Mouse (Mus musculus) small intestine, adult 2 months (tissue): Measurements from ENCODE around the gene Snrpb2. TPM values are rescaled to one million over a fixed set of nuclear protein-coding genes. Genes with fewer than 3 reads are reported as not detected.

ENCODE experiments used
- H3K27ac ChIP-seq: fragments of 200-500 bp; 2 replicates; pipeline ENCODE4 v1.5.1; 2012; ENCODE audit warnings: low read depth, low read length, control low read depth, inconsistent platforms; ENCODE audit not compliant: insufficient read depth
- H3K27me3 ChIP-seq: fragments of 200-500 bp; 2 replicates; pipeline ENCODE4 v1.6.1; 2012; ENCODE audit warnings: mild to moderate bottlenecking, moderate library complexity, low read length, inconsistent platforms; ENCODE audit not compliant: control insufficient read depth, insufficient read depth
- H3K36me3 ChIP-seq: fragments of 200-500 bp; 2 replicates; pipeline ENCODE4 v1.6.1; 2012; ENCODE audit warnings: mild to moderate bottlenecking, low read length, control low read depth, inconsistent platforms; ENCODE audit not compliant: control insufficient read depth, insufficient read depth
- H3K4me1 ChIP-seq: fragments of 200-500 bp; 2 replicates; pipeline ENCODE4 v1.6.1; 2012; ENCODE audit warnings: low read length, inconsistent platforms, mixed read lengths; ENCODE audit not compliant: control insufficient read depth, insufficient read depth, insufficient read length
- H3K4me3 ChIP-seq: fragments of 200-500 bp; 2 replicates; pipeline ENCODE4 v1.5.1; 2012; ENCODE audit warnings: low read depth, mild to moderate bottlenecking, control low read depth, inconsistent platforms, low read length, moderate library complexity
- CTCF ChIP-seq: fragments of 200-500 bp; IDR thresholded peaks from 2 replicates; pipeline ENCODE4 v1.5.1; 2012; ENCODE audit warnings: low read depth, mild to moderate bottlenecking, control low read depth, inconsistent platforms, low read length, moderate library complexity, mixed read lengths; ENCODE audit not compliant: insufficient replicate concordance, insufficient read length; ENCODE audit errors: extremely low read depth
- POLR2A ChIP-seq: fragments of 200-500 bp; IDR thresholded peaks from 2 replicates; pipeline ENCODE4 v1.6.1; 2012; ENCODE audit warnings: low read depth, mild to moderate bottlenecking, control low read depth, inconsistent platforms, low read length, moderate library complexity
- WGBS: fragments of 180-500 bp; shearing (Covaris S2); methylation state at CpG from one replicate; pipeline ENCODE4 v1.1.7; 2018; 5-methylcytosine and 5-hydroxymethylcytosine counted together
- polyA plus RNA-seq: library from polyadenylated mRNA; depleted of rRNA; stranded (reverse); fragments of >200 nt; gene quantifications from 2 replicates; pipeline ENCODE4 v1.2.3, GENCODE M21; 2012; rRNA removed

Snrpb2 gene
- 0.43 and 0.44 TPM in 2 replicates for polyA plus RNA-seq

DNA sequence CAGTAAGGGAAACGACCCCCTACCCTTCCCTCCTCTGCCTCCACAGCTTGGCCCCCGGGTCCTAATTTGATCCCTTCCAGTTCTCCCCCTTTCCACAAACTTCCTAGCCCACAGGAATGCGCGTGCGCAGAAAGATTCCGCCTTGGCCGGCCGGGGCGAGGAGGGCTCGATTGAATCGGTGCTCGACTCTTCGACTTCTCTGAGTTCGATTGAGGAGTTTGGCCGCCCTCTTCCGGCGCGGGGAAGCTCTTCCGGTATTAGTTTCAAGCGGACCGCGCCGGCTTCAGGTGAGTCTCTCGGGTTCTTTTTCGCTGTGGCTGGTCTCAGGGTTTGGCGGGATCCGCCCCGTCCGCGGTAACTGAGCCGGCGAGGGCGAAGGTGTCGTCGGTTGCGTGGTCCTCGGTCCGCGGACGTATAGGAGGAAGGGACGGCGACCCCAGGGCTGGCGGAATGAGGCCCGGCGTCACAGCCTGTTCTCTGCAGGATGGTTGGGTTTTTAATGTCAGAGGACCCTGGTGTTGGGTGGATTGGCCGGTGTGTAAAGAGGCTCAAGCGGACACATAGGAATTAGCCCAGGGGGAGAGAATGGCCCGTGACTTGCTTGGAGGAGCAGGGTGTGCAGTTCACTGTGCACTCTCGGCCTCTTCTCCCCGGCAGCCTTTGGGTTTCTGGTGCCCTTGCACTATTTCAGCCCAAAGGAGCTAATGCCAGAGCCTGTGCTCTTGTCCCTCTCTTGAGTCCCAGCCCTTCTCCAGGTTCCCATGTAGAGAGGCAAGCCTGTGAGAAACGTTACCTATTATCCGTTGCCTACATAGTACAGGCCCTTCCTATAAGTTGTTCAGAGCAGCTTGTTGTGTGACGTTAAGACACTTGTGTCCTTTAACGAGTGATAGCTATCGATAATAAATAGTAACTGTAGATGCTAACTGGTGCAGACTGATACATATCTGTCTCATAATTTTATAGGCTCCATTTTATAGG lies at the start of gene Snrpb2:
Snrpb2 (plus strand) TSS at position 228 of the 981 bp plus-strand sequence.
- Histone ChIP-seq H3K36me3 (peaks cover 15% of the 10 kb centered on the region), H3K27ac (0 out of 2 replicates have a peak within 1 kb of the TSS, but pooled peaks have one; percentile 17), H3K27me3 (no peaks in the 10 kb centered on the region), H3K4me1 (0 out of 2 replicates have a peak, but pooled peaks cover 2% of the 10 kb centered on the region), H3K4me3 (peak within 1 kb of the TSS; percentile 92)
- under 1% methylated on average over 55 of the region's 55 CpGs for WGBS
- TF ChIP-seq CTCF, result no peak
- TF ChIP-seq POLR2A, result 0 out of 2 replicates have a peak, but pooled peaks have one; percentile 29

DNA sequence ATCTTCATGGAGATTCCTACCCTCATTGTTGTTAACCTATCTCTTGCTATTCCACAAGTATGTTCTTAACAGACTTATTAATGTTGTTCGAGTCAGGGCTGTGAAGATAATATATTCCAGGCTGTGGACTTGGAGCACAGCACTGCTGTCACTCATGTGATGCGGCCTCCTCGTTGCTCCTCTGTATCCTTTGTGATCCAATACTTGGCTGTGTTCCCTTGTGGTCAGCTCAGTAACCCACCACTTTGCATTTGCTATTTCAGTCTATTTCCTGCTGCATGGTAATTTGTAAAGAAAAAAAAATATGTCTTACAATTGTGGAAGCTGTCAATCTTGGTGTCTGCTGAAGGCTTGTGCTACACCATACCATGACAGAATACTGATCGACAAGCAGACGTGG lies 49.8 kb upstream of the Snrpb2 start:
- no peaks in the 10 kb centered on the region for H3K4me1 ChIP-seq

DNA sequence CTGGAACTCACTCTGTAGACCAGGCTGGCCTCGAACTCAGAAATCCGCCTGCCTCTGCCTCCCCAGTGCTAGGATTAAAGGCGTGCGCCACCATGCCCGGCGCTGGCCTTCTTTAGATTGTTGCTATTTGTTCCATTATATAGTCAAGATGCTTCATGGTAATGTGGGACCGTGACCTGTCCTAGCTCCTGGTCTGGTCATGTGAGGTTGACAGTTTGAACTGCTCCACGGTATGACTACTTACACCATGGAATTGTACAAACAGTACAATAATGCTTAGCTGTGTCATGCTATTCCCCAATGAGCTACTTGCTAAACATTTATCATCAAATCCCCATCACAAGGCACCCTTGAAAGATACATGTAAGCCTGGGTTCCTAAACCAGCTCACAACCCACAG lies 44.8 kb upstream of the Snrpb2 start:
- no peak overlapping the region for H3K4me3 ChIP-seq
- no peak for TF ChIP-seq CTCF
- TF ChIP-seq POLR2A, result no peak
- H3K4me1 ChIP-seq, result no peaks in the 10 kb centered on the region
- 94% methylated on average over 8 of the region's 8 CpGs for WGBS
- no peak overlapping the region for H3K27ac ChIP-seq
- H3K27me3 ChIP-seq, result no peaks in the 10 kb centered on the region
- H3K36me3 ChIP-seq, result no peaks in the 10 kb centered on the region

More for the DNA sequence above, 49.8 kb upstream of the Snrpb2 start:
- Histone ChIP-seq H3K36me3 (no peaks in the 10 kb centered on the region), H3K27ac (no peak overlapping the region), H3K27me3 (no peaks in the 10 kb centered on the region), H3K4me3 (no peak overlapping the region)
- 73% methylated on average over 5 of the region's 5 CpGs for WGBS
- no peak for TF ChIP-seq POLR2A
- no peak for TF ChIP-seq CTCF

DNA sequence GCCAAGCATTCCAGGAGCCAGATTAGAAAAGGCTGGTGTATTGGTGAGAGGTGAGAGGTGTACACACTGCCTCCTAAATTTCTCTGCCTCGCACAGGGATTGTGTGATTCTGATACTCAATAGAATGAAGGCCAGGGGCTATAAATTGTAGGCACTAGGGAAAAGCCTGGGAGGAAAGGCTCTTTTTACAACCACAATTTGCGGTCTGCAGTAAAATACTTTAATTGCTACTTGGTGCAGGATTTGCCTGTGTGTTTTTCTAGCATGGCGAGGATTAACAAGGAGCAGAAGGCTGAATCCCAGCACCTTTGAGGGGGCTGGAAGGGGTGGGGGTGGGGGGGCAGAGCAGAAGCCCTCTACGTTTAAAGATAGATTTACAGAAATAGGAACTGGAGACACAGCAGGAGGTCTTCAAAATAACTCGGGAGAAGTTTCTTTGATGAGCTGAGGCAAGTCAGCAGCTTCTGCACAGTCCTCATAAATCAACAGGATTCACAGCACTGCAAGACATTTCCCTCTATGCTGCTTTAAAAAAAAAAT lies 44.2 kb upstream of the Snrpb2 start:
- H3K27me3 ChIP-seq, result no peaks in the 10 kb centered on the region

DNA sequence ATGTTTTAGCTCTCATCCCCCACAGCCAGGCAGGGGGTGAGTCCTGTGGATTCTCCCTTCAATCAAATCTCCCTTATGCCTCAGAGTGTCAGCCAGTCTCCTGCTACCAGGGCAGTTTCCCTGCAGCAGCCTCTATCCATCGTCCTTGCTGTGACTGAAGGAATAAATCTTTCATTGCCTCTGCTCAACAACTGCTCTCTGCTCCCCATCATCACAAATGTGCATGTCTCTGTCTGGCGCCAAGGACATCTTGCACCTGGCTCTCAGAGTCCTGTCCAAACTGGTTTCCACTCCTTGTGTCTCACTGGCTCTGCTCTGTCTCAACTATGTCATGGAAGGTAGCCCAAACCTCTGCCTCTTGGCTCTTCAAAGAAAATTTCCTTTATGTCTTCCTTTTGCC lies 43.1 kb upstream of the Snrpb2 start:
- 36% methylated on average over 2 of the region's 2 CpGs for WGBS
- no peak overlapping the region for H3K4me3 ChIP-seq
- no peak for TF ChIP-seq CTCF
- no peak for TF ChIP-seq POLR2A
- H3K27me3 ChIP-seq, result no peaks in the 10 kb centered on the region
- H3K27ac ChIP-seq, result no peak overlapping the region
- no peaks in the 10 kb centered on the region for H3K36me3 ChIP-seq
- H3K4me1 ChIP-seq, result no peaks in the 10 kb centered on the region

More for the DNA sequence above, 44.2 kb upstream of the Snrpb2 start:
- Histone ChIP-seq H3K4me3 (no peak overlapping the region), H3K4me1 (no peaks in the 10 kb centered on the region), H3K36me3 (no peaks in the 10 kb centered on the region), H3K27ac (no peak overlapping the region)
- 22% methylated on average over 5 of the region's 5 CpGs for WGBS
- no peak for TF ChIP-seq POLR2A
- no peak for TF ChIP-seq CTCF

DNA sequence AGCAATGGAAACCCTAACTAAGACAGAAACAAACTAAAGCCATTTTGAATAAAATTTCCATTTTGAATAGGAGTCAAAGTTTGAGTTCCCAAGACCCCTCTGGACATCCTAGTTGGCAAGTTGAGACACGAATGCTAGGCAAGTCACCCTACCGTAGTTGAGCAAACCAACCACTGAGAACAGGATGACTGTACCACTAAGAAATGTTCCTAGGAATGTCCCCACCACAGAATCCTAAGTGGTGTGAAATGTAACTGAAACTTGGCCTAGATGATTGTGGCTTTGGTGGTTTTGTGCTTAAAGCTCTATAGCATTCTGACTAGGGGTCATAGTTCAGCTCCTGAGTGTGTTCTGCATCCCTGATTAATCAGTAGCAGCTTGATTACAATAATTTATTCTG lies 39.5 kb upstream of the Snrpb2 start:
- TF ChIP-seq CTCF (no peak), POLR2A (no peak)
- WGBS, result 88% methylated on average over 2 of the region's 2 CpGs
- no peaks in the 10 kb centered on the region for H3K4me1 ChIP-seq

DNA sequence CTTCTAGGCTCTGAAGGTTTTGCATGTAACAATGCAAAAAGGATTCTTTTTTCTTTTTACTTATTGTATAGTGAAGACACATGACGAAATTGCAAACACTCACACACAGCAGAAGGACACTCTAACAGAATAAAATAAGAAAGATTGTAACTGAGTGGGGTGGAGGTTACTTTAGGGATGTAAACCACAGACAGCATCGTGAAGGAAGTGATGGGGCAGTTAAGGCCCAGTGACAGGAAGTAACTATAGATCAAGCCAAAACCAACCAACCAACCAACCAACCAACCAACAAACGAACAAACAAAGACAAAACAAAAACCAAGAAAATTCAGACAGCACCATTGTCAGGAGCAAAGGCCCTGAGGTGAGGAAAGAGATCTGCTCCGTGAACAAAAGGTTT lies 38.6 kb upstream of the Snrpb2 start:
- no peak overlapping the region for H3K27ac ChIP-seq
- TF ChIP-seq CTCF (no peak), POLR2A (no peak)
- H3K27me3 ChIP-seq, result no peaks in the 10 kb centered on the region
- H3K4me3 ChIP-seq, result no peak overlapping the region
- WGBS, result 63% methylated on average over 4 of the region's 4 CpGs
- no peaks in the 10 kb centered on the region for H3K4me1 ChIP-seq
- no peaks in the 10 kb centered on the region for H3K36me3 ChIP-seq

More for the DNA sequence above, 39.5 kb upstream of the Snrpb2 start:
- Histone ChIP-seq H3K27ac (no peak overlapping the region), H3K36me3 (no peaks in the 10 kb centered on the region), H3K4me3 (no peak overlapping the region), H3K27me3 (no peaks in the 10 kb centered on the region)
